Mouse (Mus musculus): Measurements from ENCODE around the gene Scgb1c1. TPM values are rescaled to one million over a fixed set of nuclear protein-coding genes. Genes with fewer than 3 reads are reported as not detected.

The Scgb1c1 gene
- total and polyA plus RNA-seq, 2 experiments from 2014 or later = not detected

- Histone ChIP-seq H3K4me3 (ENCODE audit: low read length) (no peak overlapping the region), H3K4me2 (ENCODE audit: low read depth, low read length) (no peak overlapping the region), H3K27ac (no peak overlapping the region), H3K9ac (replicated peaks; ENCODE audit: low read length) (no peak overlapping the region), H3K4me1 (ENCODE audit: insufficient read depth, low read length) (no peaks in the 10 kb centered on the region), H3K9me3 (ENCODE audit: low read length) (no peaks in the 10 kb centered on the region), H3K36me3 (ENCODE audit: insufficient read depth, low read length) (peaks cover 59% of the 10 kb centered on the region), H3K27me3 (ENCODE audit: insufficient read depth, low read length) (no peaks in the 10 kb centered on the region)
- no peak for DNase-seq (ENCODE audit: low spot score)
- WGBS = 79% methylated on average over 7 of the region's 7 CpGs
- no peak for TF ChIP-seq CTCF (IDR thresholded peaks at IDR 0.05; ENCODE audit: low read depth)
- ATAC-seq = no peak
These were observed 48.7 kb downstream of the Scgb1c1 start for GRCm38 (mm10) chr7:140894031-140894430.

- 94% methylated on average over 3 of the region's 3 CpGs for WGBS
- DNase-seq (ENCODE audit: low spot score) (no peak), ATAC-seq (no peak)
- Histone ChIP-seq H3K9ac (replicated peaks; ENCODE audit: low read length) (no peak overlapping the region), H3K4me2 (ENCODE audit: low read depth, low read length) (no peak overlapping the region), H3K27ac (no peak overlapping the region), H3K4me3 (ENCODE audit: low read length) (no peak overlapping the region), H3K36me3 (ENCODE audit: insufficient read depth, low read length) (peaks cover 54% of the 10 kb centered on the region), H3K4me1 (ENCODE audit: insufficient read depth, low read length) (no peaks in the 10 kb centered on the region), H3K27me3 (ENCODE audit: insufficient read depth, low read length) (no peaks in the 10 kb centered on the region), H3K9me3 (ENCODE audit: low read length) (no peaks in the 10 kb centered on the region)
- no peak for TF ChIP-seq CTCF (IDR thresholded peaks at IDR 0.05; ENCODE audit: low read depth)
These were observed 49.3 kb downstream of the Scgb1c1 start for GRCm38 (mm10) chr7:140894611-140895010.

Other genes with a start within 250 kb of the Scgb1c1 start
- gene Olfr46, start 244.3 kb upstream of the Scgb1c1 start, total RNA-seq (2014; rRNA removed) = not detected in 2 replicates
- gene Olfr46, start 244.3 kb upstream of the Scgb1c1 start, polyA plus RNA-seq (2015; fragmentation: Nextera tagmentation; extraction: Ambion mirVana) = 0.03 TPM in 1 of 2 replicates, not detected in the other
- gene Olfr61, start 216.6 kb upstream of the Scgb1c1 start, total RNA-seq (2014; rRNA removed) = not detected in 2 replicates
- not detected in 2 replicates for gene Olfr61, start 216.6 kb upstream of the Scgb1c1 start, polyA plus RNA-seq (2015; fragmentation: Nextera tagmentation; extraction: Ambion mirVana)
- gene Olfr53, start 199.1 kb upstream of the Scgb1c1 start, total RNA-seq (2014; rRNA removed) = not detected in 2 replicates
- gene Olfr53, start 199.1 kb upstream of the Scgb1c1 start, polyA plus RNA-seq (2015; fragmentation: Nextera tagmentation; extraction: Ambion mirVana) = not detected in 2 replicates
- gene Olfr539, start 185.6 kb upstream of the Scgb1c1 start, total RNA-seq (2014; rRNA removed) = 0.05 TPM in 1 of 2 replicates, not detected in the other
- 0.01 TPM in 1 of 2 replicates, not detected in the other for gene Olfr539, start 185.6 kb upstream of the Scgb1c1 start, polyA plus RNA-seq (2015; fragmentation: Nextera tagmentation; extraction: Ambion mirVana)
- not detected in 2 replicates for gene Olfr45, start 163.6 kb upstream of the Scgb1c1 start, total RNA-seq (2014; rRNA removed)
- not detected in 2 replicates for gene Olfr45, start 163.6 kb upstream of the Scgb1c1 start, polyA plus RNA-seq (2015; fragmentation: Nextera tagmentation; extraction: Ambion mirVana)
- not detected in 2 replicates for gene Olfr541, start 148.3 kb upstream of the Scgb1c1 start, total RNA-seq (2014; rRNA removed)
- not detected in 2 replicates for gene Olfr541, start 148.3 kb upstream of the Scgb1c1 start, polyA plus RNA-seq (2015; fragmentation: Nextera tagmentation; extraction: Ambion mirVana)
- gene Cyp2e1, start 81.8 kb upstream of the Scgb1c1 start, total RNA-seq (2014; rRNA removed) = not detected in 2 replicates
- not detected in 2 replicates for gene Cyp2e1, start 81.8 kb upstream of the Scgb1c1 start, polyA plus RNA-seq (2015; fragmentation: Nextera tagmentation; extraction: Ambion mirVana)
- 0.29 TPM in 1 of 2 replicates, not detected in the other for gene Syce1, start 57.7 kb upstream of the Scgb1c1 start, total RNA-seq (2014; rRNA removed)
- 0.59 and 0.68 TPM in 2 replicates for gene Syce1, start 57.7 kb upstream of the Scgb1c1 start, polyA plus RNA-seq (2015; fragmentation: Nextera tagmentation; extraction: Ambion mirVana)
- gene Zfp941, start 23.4 kb upstream of the Scgb1c1 start, total RNA-seq (2014; rRNA removed) = 20.2 and 23.7 TPM in 2 replicates
- 19.3 and 20.0 TPM in 2 replicates for gene Zfp941, start 23.4 kb upstream of the Scgb1c1 start, polyA plus RNA-seq (2015; fragmentation: Nextera tagmentation; extraction: Ambion mirVana)
- 0.37 TPM in 1 of 2 replicates, not detected in the other for gene Urah, start 10.5 kb upstream of the Scgb1c1 start, total RNA-seq (2014; rRNA removed)
- gene Urah, start 10.5 kb upstream of the Scgb1c1 start, polyA plus RNA-seq (2015; fragmentation: Nextera tagmentation; extraction: Ambion mirVana) = 0.43 and 0.80 TPM in 2 replicates
- gene Odf3, start 2.3 kb downstream of the Scgb1c1 start, total RNA-seq (2014; rRNA removed) = 0.18 and 0.42 TPM in 2 replicates
- 0.19 and 0.43 TPM in 2 replicates for gene Odf3, start 2.3 kb downstream of the Scgb1c1 start, polyA plus RNA-seq (2015; fragmentation: Nextera tagmentation; extraction: Ambion mirVana)
- 0.47 and 1.9 TPM in 2 replicates for gene Gm45785, start 10.8 kb downstream of the Scgb1c1 start, total RNA-seq (2014; rRNA removed)
- gene Gm45785, start 10.8 kb downstream of the Scgb1c1 start, polyA plus RNA-seq (2015; fragmentation: Nextera tagmentation; extraction: Ambion mirVana) = not detected in 2 replicates
- 91.8 and 117 TPM in 2 replicates for gene Ric8a, start 11.4 kb downstream of the Scgb1c1 start, total RNA-seq (2014; rRNA removed)
- gene Ric8a, start 11.4 kb downstream of the Scgb1c1 start, polyA plus RNA-seq (2015; fragmentation: Nextera tagmentation; extraction: Ambion mirVana) = 85.8 and 89.9 TPM in 2 replicates
- gene Bet1l, start 12.0 kb downstream of the Scgb1c1 start, total RNA-seq (2014; rRNA removed) = 17.8 and 18.9 TPM in 2 replicates
- 47.1 and 52.6 TPM in 2 replicates for gene Bet1l, start 12.0 kb downstream of the Scgb1c1 start, polyA plus RNA-seq (2015; fragmentation: Nextera tagmentation; extraction: Ambion mirVana)
- gene Psmd13, start 36.4 kb downstream of the Scgb1c1 start, total RNA-seq (2014; rRNA removed) = 104 and 113 TPM in 2 replicates
- 259 and 275 TPM in 2 replicates for gene Psmd13, start 36.4 kb downstream of the Scgb1c1 start, polyA plus RNA-seq (2015; fragmentation: Nextera tagmentation; extraction: Ambion mirVana)
- gene Sirt3, start 36.8 kb downstream of the Scgb1c1 start, total RNA-seq (2014; rRNA removed) = 56.3 and 71.6 TPM in 2 replicates
- gene Sirt3, start 36.8 kb downstream of the Scgb1c1 start, polyA plus RNA-seq (2015; fragmentation: Nextera tagmentation; extraction: Ambion mirVana) = 74.6 and 75.6 TPM in 2 replicates
- not detected in 2 replicates for gene Cox8b, start 54.9 kb downstream of the Scgb1c1 start, total RNA-seq (2014; rRNA removed)
- not detected in 2 replicates for gene Cox8b, start 54.9 kb downstream of the Scgb1c1 start, polyA plus RNA-seq (2015; fragmentation: Nextera tagmentation; extraction: Ambion mirVana)
- gene Nlrp6, start 75.4 kb downstream of the Scgb1c1 start, total RNA-seq (2014; rRNA removed) = 1.1 and 1.6 TPM in 2 replicates
- gene Nlrp6, start 75.4 kb downstream of the Scgb1c1 start, polyA plus RNA-seq (2015; fragmentation: Nextera tagmentation; extraction: Ambion mirVana) = 0.61 and 0.78 TPM in 2 replicates
- gene Pgghg, start 95.8 kb downstream of the Scgb1c1 start, total RNA-seq (2014; rRNA removed) = 16.3 and 16.6 TPM in 2 replicates
- 6.7 and 7.5 TPM in 2 replicates for gene Pgghg, start 95.8 kb downstream of the Scgb1c1 start, polyA plus RNA-seq (2015; fragmentation: Nextera tagmentation; extraction: Ambion mirVana)
- gene Ifitm5, start 104.7 kb downstream of the Scgb1c1 start, total RNA-seq (2014; rRNA removed) = not detected in 2 replicates
- 0.39 TPM in 1 of 2 replicates, not detected in the other for gene Ifitm5, start 104.7 kb downstream of the Scgb1c1 start, polyA plus RNA-seq (2015; fragmentation: Nextera tagmentation; extraction: Ambion mirVana)
- gene Gm45717, start 110.4 kb downstream of the Scgb1c1 start, total RNA-seq (2014; rRNA removed) = not detected in 2 replicates
- 0.38 TPM in 1 of 2 replicates, not detected in the other for gene Gm45717, start 110.4 kb downstream of the Scgb1c1 start, polyA plus RNA-seq (2015; fragmentation: Nextera tagmentation; extraction: Ambion mirVana)
- 79.3 and 82.4 TPM in 2 replicates for gene Ifitm2, start 110.4 kb downstream of the Scgb1c1 start, total RNA-seq (2014; rRNA removed)
- 269 and 281 TPM in 2 replicates for gene Ifitm2, start 110.4 kb downstream of the Scgb1c1 start, polyA plus RNA-seq (2015; fragmentation: Nextera tagmentation; extraction: Ambion mirVana)
- gene Ifitm1, start 121.7 kb downstream of the Scgb1c1 start, total RNA-seq (2014; rRNA removed) = 16.5 and 39.5 TPM in 2 replicates
- 22.4 and 24.0 TPM in 2 replicates for gene Ifitm1, start 121.7 kb downstream of the Scgb1c1 start, polyA plus RNA-seq (2015; fragmentation: Nextera tagmentation; extraction: Ambion mirVana)
- 29.3 and 41.7 TPM in 2 replicates for gene Ifitm3, start 165.2 kb downstream of the Scgb1c1 start, total RNA-seq (2014; rRNA removed)
- 92.8 and 93.3 TPM in 2 replicates for gene Ifitm3, start 165.2 kb downstream of the Scgb1c1 start, polyA plus RNA-seq (2015; fragmentation: Nextera tagmentation; extraction: Ambion mirVana)
- 0.37 and 0.50 TPM in 2 replicates for gene Ifitm6, start 172.4 kb downstream of the Scgb1c1 start, total RNA-seq (2014; rRNA removed)
- 0.67 and 0.69 TPM in 2 replicates for gene Ifitm6, start 172.4 kb downstream of the Scgb1c1 start, polyA plus RNA-seq (2015; fragmentation: Nextera tagmentation; extraction: Ambion mirVana)
- gene Gm17387, start 183.6 kb downstream of the Scgb1c1 start, total RNA-seq (2014; rRNA removed) = not detected in 2 replicates
- not detected in 2 replicates for gene Gm17387, start 183.6 kb downstream of the Scgb1c1 start, polyA plus RNA-seq (2015; fragmentation: Nextera tagmentation; extraction: Ambion mirVana)
- 115 and 124 TPM in 2 replicates for gene B4galnt4, start 215.6 kb downstream of the Scgb1c1 start, total RNA-seq (2014; rRNA removed)
- 41.8 and 46.2 TPM in 2 replicates for gene B4galnt4, start 215.6 kb downstream of the Scgb1c1 start, polyA plus RNA-seq (2015; fragmentation: Nextera tagmentation; extraction: Ambion mirVana)
- 0.58 TPM in 1 of 2 replicates, not detected in the other for gene Pkp3, start 232.7 kb downstream of the Scgb1c1 start, total RNA-seq (2014; rRNA removed)
- 0.29 TPM in 1 of 2 replicates, not detected in the other for gene Pkp3, start 232.7 kb downstream of the Scgb1c1 start, polyA plus RNA-seq (2015; fragmentation: Nextera tagmentation; extraction: Ambion mirVana)